Mouse (Mus musculus) spleen, postnatal 14 days (tissue): Measurements from ENCODE around the gene Rab4a.

Experiments used
- DNase-seq, 2 experiments: peaks; one replicate each; pipeline ENCODE4 v3.0.0; 2021 to 2022; ENCODE audit warnings: low spot score in 2 of 2

Rab4a gene

DNA sequence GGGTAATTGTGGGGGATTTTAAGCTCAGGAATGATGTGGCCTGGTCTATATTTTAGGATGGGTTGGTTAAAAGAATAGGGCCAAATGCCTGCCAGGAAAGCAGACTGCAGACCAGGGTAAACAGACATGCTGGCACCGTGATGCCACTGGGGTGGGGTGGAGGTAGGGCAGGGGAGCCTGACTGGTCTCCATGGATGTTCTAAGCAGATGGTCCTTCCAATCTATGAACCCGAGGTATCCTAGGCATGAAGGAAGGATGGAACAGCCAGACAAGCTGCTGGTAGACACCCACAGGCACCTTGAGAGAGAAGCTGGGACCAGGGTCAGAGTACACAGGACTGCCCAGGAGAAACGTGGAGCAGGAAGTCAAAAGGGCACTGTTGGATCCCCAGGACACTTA lies 41.8 kb downstream of the Rab4a start:
- no peak for DNase-seq

DNA sequence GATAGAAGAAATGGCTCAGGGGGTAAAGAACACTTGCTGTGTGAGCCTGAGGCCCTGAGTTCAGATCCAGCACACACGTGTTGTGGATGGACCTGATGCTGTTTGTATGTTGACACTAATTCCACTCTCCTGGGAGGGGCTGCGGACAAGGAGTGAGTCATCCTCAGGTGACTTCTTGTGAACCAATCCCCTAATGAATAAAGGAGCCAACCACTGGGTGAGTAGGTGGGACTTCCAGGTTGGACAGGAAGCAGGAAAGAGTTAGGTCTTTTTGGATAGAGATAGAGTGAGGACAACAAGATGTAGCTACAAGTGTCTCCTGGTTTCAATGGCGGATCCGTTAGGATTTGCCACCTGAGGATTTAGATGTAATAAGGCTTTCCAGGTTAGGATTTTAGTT lies 43.6 kb downstream of the Rab4a start:
- DNase-seq: no peak

DNA sequence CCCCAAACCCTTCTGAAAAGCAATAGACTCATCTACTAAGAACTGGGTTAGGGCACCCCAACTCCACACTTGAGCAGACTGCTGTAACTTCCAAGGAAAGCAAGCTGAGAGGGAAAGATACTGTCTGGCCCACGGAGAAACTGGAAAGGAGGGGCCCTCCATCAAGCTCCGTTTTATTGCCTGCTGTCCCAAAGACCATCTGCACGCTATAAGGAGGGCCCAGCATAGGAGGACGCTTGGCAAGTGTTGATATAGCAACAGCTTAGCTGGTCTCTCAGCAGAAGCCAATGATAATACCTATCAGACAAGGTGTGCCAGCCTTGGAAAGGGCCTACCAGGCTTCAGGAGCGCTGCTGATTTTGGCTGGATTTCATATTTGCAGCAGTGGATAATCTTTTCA lies 45.8 kb downstream of the Rab4a start:
- DNase-seq: no peak

DNA sequence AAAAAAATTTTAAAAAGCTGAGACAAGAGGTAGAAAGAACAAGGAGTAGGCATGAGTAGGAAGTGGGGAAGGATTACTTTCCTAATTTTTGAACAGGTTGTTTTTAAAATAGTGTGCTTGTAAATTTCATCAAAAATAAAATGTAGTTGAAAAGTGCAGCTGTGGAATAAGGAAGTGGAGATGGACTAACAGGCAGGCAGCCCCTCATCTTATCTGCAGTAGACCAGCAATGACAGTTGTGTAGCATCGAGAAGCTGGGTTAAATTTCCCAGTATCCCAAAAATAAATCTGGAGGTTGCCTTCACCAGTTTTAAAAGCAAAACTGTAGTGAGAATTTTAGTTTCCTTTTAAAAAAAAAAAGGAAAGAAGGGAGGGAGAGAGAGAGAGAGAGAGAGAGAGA lies 48.5 kb downstream of the Rab4a start:
- no peak for DNase-seq

DNA sequence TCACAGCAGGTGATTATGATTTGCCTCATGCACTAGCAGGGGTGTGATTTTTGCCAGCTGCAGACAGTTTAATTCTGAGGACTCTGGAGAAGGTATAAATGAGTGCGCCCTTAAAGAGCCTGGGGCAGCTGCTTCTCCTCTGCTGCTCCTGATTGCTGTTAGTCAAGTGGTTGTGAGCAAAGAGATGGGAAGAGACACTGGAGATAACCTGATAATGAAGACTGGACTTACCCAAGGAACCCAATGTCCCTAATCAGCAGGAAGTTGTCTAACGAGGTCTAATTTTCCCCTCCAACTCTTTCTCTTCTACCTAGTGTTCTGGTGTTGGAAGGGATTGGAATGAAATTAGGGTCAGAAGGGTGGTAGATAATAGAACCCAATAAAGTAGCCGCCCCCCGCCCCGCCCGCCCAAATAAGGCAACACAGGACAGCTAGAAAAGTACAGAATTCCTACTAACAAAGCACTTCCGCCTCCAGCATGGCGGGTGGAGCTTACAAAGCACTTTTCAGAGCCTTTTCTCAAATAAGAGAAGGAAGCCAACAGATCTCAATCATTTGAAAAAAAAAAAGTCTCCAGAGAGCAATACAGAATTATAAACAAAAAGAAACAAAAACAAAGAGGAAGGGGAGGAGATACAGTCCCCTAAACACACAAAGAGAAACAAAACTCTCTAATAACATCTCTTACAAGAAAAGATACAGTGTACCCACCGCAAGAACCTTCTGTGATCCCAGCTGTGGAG lies 49.1 kb downstream of the Rab4a start:
- no peak for DNase-seq

DNA sequence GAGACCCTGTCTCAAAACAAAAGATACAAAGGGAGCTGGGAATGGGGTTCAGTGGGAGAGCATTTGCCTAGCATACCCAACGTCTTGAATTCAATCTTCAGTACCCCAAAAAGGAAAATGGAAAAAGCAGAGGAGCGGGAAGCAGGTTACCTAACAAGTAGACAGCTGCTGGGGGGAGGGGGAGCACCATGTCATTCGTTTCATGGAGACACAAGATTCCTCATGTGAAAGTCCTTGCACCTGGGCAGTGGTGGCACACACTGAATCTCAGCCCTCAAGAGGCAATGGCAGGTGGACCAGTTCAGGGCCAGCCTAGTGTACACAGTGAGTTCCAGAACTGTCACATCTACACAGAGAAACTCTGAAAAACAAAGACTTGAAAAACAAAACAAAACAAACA lies 51.6 kb downstream of the Rab4a start:
- DNase-seq: no peak

DNA sequence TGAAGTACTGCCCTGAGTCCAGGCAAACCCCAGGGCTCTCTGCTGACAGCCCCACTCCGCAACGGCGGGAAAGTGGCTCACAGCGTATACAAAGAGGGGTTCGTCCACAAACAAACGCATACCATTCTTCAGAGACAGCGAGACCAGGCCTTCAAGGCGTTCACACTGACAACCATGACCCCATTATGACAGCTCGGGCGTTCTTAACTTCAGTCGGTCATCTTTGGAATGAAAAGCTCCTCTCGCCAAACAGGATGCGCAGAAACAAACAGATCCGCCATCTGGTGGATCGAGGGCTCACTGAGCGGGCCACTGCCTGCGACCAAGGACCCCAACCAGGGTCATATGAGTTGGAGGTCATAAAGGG lies 52.8 kb downstream of the Rab4a start:
- peak in 1 of 2 experiments; percentile 17 for DNase-seq

DNA sequence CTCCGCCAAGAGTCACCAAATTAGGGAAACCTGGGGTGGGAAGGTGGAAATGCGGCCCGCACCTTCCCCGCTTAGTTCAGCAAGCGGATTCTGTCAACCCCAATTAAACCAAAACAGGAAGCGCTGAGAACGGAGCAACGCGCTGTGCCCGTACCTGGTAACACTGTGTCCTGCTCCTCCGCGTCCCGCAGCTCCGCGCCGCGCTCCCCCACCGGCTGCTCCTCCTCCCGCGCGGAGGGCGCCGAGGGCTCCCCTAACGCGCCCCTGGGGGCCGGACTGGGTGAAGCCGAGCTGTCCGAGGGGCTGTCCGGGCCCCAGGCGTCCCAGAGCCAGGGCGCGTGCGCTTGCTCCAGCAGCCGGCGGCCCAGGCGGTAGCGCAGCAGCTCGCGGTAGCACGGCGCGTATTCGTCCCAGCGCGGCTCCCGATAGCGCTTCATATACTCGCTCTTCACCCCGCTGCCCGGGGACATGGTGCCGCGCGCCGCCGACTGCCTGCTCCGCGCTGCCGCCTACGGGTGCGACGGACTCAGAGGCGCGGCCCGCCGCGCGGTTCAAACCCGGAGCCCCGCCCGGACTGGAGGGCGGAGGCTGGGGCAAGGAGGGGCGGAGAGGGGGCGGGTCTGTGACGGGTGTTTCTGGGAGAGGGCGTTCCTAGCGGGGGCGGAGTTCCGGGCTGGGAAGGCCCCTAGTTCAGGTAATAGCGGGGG lies 53.3 kb downstream of the Rab4a start:
- peak; percentile 91 for DNase-seq

DNA sequence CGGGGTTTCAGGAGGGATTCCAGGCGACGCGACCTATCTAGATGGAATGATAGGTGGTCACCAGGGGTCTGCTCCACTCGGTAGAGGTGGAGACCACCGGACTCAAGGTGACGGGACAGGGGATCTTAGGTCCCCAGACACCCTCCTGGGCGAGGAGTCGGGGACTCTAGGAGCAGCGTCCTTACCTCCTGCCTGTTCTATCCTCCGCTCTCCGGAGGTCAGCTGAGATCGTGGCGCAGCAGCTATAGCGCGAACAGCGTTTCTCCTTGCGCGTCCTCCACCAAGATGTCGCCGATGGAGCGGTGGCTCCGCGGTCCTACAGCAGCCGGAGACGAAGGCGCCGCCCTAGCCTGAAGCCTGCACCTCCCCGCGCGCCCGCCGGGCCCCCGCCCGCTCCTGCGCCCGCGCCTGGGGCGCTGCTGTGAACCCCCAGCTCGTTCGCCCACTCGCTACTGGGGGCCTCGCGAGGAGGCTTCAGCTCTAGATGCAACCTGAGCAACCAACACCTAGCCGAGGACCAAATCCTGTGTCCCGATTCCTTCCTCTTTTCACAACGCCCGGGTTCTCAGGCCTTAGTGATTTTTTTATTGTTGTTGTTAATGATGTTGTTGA lies 54.0 kb downstream of the Rab4a start, which contains the start of gene Ccsap:
Ccsap (minus strand) TSS at position 562 of the 612 bp plus-strand sequence.
- peak; percentile 31 to 41 for DNase-seq

DNA sequence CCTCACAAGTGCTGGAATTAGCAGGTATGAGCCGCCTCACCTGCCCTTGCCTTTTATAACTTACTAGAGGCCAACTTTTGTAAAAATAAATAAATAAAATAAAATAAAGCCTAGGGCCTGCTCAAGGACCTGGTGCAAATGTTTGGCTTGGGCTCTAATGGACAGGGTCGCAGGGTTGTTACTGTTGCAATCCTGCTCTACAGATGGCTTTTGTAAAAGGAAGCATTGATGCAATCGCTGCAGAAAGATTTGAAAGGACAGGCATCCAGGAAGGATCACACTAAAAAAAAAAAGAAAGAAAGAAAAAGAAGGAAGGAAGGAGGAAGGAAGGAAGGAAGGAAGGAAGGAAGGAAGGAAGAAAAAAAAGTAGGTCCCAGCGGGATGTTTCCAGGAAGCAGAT lies 54.6 kb downstream of the Rab4a start:
- DNase-seq: no peak

DNA sequence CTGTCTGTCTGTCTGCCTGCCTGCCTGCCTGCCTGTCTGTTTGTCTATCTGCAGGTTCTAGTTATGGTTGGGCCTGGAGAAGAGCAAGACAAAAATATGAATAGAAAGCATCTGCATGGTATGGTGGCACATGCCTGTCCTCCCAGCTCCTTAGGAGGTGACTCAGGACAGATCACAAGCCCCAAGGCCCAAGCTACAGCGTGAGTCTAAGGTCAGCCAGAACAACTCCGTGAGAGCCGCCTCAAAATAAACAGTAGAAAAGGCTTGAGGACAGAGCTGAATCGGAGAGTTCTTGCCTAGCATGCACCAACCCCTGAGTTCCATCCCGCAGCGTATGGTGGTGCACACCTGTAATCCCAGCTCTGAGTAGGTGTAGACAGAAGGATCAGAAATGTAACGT lies 60.0 kb downstream of the Rab4a start:
- no peak for DNase-seq

DNA sequence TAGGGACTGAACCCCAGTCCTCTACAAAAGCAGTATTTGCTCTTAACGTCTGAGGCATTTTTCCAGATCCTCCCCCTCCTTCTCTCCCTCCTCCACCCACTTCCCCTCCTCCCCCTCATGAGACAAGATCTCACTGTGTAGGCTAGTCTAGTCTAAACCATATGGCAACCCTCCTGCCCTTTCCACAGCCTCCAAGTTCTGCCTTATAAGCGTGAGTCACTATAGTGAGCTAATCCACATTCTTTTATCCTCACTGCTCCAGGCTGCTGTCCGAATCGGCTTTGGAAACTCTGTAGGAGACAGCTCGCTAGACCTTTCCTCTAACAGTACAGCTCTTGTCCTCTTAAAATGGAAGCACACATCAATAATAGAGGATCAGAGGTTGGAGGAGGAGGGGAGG lies 61.2 kb downstream of the Rab4a start:
- no peak for DNase-seq

DNA sequence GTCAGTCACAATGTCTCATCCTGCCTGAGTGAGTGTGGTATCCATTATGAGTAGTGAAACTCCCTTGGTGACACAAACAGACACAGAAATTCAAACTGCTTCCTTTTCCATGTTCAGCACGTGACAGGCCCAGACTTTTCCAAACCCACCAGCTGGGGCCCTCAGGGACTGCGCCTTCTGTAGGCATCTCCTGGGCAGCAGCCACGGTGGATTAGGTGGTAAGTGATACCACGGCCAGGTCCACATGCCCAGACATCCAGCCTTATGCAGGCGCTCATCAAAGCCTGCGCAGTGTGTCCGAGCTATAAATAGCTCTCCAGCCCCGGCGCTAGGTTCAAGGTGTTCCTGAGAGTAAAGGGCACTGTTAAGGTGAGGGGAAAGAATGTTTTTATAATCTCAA lies 66.3 kb downstream of the Rab4a start:
- DNase-seq: no peak

DNA sequence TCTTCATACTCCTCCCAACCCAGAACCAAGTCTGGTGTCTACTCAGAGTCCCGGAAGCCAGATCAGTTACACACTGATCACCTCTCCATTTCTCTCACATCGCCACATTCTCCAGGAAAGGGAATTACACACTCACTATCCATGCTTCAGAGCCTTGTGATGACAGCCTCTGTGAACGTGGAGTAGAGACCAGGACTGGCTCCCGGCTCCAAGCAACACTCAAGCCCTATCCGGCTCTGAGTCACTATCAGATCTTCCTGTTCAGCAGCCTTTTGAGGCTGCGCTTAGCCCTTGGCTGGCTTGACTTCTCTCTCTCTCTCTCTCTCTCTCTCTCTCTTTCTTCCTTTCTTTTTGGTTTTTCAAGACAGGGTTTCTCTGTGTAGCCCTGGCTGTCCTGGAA lies 67.6 kb downstream of the Rab4a start:
- DNase-seq: no peak

DNA sequence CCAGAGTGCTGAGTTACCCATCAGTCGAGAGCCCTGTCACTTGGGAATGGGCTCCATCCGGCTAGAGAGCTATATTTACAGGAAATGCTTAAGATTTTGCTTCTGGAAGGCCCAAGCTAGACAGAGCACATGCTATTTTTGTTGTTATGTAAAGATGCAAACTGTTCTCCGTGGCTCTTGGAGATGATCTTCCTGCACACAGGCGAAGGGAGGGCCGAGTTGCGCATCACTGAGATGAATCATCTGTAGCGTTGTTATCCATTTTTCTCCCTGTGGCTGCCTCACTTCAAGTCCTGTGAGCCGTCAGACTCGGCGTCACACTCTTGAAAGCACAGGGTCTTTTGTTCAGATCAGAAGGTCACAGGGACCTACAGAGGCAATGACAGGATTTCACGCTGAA lies 68.5 kb downstream of the Rab4a start:
- DNase-seq: no peak

DNA sequence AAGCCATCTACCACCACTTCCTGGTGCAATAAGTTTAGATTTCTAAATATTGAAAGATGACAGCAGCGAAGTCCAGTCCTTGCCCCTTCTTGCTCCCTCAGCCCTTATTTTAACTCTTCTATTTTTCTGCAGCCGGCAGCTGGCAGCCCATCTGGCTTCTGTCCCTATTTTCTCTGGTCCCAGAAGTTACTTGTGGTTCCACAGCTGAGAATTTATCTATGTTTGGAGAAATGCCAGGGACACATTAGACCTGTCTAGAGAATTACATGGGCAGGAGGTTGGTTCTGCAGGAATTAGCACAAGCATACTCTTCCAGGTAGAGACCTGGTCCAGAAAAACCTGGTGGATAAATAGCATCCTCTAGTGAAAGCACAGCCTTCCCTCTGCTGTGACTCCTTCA lies 72.1 kb downstream of the Rab4a start:
- DNase-seq: no peak

DNA sequence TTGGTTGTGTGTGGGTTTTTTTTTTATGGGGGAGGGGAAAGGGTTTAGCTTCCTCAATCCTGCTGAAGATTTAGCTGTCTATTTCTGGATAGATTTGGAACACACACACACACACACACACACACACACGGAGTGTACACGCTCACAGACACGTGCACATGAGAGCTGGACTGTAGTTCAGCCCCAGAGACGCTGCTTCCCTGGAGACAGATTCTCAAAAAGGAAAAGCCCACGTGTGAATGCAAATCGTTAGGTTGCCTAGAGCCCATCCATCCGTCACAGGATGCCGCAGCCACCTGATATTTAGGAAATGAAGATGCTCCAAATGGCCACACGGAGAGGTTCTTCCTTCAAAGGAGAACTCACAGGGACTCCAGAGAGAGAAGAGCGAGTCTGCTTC lies 74.5 kb downstream of the Rab4a start:
- no peak for DNase-seq

DNA sequence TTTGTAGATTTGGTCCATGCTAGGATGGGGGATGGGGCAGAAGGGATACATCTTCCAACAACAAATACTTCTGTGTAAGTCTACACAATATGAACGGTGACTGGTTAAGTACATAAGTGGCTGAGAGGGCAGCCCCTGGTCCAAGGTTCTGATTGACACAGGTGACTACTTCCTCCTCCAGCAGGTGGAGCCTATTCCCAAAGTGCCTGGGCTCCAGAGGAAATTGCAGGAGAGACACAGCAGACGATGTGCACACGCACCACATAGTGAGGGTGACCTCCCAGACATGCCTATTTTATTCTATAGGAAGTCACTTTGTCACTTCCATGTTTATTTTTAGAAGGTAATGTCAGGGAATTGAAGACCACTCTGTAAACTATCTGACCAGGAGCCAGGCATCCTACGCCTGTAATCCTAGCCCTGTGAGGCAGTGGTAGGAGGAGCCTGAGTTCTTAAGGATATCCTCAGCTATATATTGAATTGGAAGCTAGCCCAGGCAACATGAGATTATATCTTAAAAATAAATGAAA lies 75.1 kb downstream of the Rab4a start:
- no peak for DNase-seq

DNA sequence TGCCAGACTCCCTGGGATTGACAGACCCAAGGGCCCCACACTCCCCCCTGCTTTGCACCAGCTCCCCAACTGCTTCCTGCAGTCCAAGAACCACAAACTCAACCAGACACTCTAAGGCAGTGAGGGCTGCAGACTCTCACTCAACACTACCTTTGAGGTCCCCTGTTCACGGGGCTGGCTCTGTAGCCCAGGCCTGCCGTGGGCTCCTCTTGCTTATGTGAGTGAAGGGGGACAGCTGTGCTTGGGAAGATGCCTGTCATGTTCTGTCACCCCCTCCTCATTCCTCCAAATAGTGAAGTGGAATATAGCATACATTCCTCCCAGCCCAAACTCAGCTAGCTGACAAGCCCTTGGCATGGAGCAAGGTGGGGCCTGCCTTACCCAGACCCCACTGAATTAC lies 76.6 kb downstream of the Rab4a start:
- no peak for DNase-seq

DNA sequence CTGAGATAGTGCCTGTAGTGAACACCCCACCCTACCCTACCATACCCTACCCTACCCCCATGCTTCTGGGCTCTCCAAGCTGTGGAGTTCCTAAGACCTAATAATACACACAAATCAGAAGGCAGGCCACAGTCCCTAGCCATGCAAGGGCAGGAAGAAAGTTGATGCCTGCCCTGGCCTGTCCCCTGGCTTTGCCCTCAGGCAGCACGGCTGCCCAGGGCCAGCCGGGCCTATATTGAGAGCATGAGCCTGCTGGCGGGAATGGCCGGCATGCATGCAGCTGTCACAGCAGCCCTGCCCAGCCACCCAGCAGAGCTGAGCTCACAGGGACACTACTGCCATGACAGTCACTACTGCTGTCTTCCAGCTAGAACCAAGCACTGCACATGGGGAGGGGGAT lies 77.3 kb downstream of the Rab4a start:
- no peak for DNase-seq
